Mouse (Mus musculus): ENCODE results near the gene Syap1.
"Not testable (repeated sequence)": the region's sequence is repeated elsewhere in the genome, so short reads cannot be mapped to it uniquely, and the experiment has no call there.

The Syap1 gene

DNA sequence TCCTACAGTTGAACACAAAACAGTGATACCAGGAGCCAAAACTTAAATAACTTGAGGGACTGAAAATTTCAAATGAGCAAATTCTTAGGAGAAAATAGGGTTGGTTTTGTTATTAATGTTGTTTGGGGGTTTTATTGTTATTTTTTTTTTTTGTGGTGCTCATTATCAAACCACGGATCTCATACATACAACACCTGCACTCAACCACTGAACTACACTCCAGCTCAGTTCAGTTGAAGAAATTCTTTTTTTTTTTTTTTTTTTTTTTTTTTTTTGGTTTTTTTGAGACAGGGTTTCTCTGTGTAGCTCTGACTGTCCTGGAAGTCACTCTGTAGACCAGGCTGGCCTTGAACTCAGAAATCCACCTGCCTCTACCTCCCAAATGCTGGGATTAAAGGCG, 57.9 kb downstream of the Syap1 start:
- not testable (repeated sequence) for DNase-seq (ENCODE audit: low spot score in 2 of 2)

DNA sequence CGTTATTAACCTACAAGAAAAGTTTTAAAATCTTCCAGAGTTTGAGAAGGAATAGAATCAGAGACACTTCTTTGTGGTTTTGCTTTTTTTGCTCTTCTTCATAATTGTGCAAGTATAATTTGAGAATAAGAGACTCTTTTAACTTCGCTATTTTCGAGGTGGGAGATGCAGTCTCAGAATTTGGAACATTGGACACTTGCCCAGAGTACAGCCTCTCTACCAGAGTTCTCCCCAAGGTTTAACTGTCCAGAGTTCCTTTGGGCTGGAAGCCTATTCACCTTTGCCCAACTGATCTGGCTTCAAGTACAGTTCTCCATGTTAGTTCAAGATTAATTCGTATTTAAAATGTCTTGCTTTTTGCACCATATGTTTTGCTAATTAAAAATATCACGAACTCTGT, 58.5 kb downstream of the Syap1 start:
- no peak for DNase-seq (ENCODE audit: low spot score in 2 of 2)

DNA sequence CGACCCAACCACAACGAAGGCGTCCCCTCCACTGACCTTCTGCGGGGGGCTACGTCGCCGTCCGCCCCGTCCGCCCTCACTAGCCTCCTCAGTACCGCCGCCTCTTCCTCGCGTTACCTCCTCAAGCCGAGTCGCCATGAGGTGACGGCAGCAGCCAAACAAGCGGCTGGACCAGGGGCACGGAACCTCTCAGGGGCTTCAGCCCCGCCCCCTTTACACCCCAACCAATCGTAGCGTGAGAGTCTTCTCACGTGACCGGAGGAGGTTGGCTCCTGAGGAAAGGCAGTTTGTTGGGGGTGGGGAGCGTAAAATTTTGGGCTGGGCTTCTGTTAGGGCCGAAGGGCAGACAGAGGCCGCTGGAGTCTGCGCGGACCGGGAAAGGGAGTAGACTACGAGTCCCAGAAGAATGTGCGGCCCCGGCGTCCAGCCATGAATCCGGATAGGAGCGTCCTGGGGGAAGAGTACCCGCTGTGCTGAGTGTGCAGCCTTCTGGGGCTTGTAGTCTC, 59.0 kb downstream of the Syap1 start, which contains the start of gene Txlng:
Txlng (minus strand) TSS at position 252 of the 506 bp plus-strand sequence.
- peak; percentile 96 to 97 for DNase-seq (ENCODE audit: low spot score in 2 of 2)

DNA sequence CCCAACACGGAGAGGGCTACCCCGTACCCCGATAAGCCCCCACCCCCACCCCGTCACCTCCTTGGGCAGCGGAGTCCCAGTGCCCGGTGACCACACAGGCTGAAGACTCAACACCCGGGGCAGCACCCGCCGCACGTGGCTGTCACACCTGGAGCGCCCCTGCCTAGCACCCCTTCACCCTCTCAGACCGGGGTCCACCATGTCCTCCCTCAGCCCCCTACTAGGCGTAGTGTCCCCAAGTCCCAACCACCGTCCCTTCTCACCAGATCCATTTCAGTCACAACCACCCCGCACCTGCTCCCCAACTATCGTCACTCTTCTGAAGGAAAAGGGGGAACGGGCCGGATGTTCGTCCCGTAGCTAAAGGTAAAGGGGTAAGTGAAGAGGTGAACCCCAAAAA, 59.5 kb downstream of the Syap1 start:
- no peak for DNase-seq (ENCODE audit: low spot score in 2 of 2)

DNA sequence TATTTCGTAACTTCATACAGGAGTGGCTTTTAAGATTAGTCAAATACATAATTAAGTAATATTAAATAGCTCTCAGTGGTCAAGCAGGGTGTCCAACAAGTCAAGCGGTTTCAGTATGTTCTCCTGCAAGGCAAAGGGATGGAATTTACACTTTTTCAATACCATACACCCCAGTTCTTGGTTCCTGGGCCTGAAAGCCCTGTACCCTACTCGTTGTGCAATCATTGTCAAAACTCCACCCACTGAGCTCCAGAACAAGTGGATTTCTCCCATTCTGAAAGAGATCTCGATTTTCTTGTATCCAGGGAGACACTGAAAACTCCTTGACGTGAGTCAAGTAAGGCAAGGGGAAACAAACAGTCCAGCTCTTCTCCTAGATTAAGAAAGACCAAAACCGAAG, 60.2 kb downstream of the Syap1 start:
- DNase-seq (ENCODE audit: low spot score in 2 of 2), result no peak

All from spleen, postnatal 36 days (tissue).